Comparison of ENCODE assay signal across 22 mouse cellular contexts in genomic region chr11:79134416-79135104, GRCm38 (mm10). TPM values are rescaled to one million over a fixed set of nuclear protein-coding genes. Genes with fewer than 3 reads are reported as not detected.
DNase-seq lines count a peak whose midpoint lies in the region; ATAC-seq and TF ChIP-seq lines count a peak whose summit lies in the region.
"Had no signal": no experiment of that assay in that cellular context is flagged by ENCODE, and none has a peak within 500 bp of the region (broad histone marks: within the 10 kb centered on the region; RNA-seq: fewer than 3 reads in every experiment).

No protein-coding gene starts in this region.

- no peaks in the 10 kb centered on the region for H3K27me3 ChIP-seq in heart, embryonic 11.5 days (ENCODE audit: control insufficient read depth, insufficient read depth, low read length)
- H3K27me3 ChIP-seq in kidney, embryonic 15.5 days = no peaks in the 10 kb centered on the region
- no peaks in the 10 kb centered on the region for H3K27me3 ChIP-seq in ES-Bruce4 (ENCODE audit: control insufficient read depth, insufficient read depth, low read length, poor library complexity, severe bottlenecking)
- no peaks in the 10 kb centered on the region for H3K27me3 ChIP-seq in stomach, postnatal 0 days (ENCODE audit: control insufficient read depth, insufficient read depth, low read length)
- H3K27me3 ChIP-seq in liver, embryonic 12.5 days (replicated peaks) = no peaks in the 10 kb centered on the region
- H3K27me3 ChIP-seq: embryonic facial prominence, embryonic 15.5 days; liver, embryonic 15.5 days; midbrain, embryonic 12.5 days; neural tube, embryonic 13.5 days had no signal

- 71% methylated on average over 13 of the region's 13 CpGs for WGBS in heart, embryonic 11.5 days (ENCODE audit: insufficient replicate concordance)
- WGBS in kidney, embryonic 15.5 days = 73% methylated on average over 13 of the region's 13 CpGs
- WGBS in stomach, postnatal 0 days = 74% methylated on average over 13 of the region's 13 CpGs
- WGBS in liver, embryonic 12.5 days (ENCODE audit: insufficient replicate concordance) = 53% methylated on average over 13 of the region's 13 CpGs

- no peaks in the 10 kb centered on the region for H3K36me3 ChIP-seq in heart, embryonic 11.5 days (ENCODE audit: control insufficient read depth, insufficient read depth, low read length)
- H3K36me3 ChIP-seq in kidney, embryonic 15.5 days = no peaks in the 10 kb centered on the region
- no peaks in the 10 kb centered on the region for H3K36me3 ChIP-seq in ES-Bruce4 (ENCODE audit: control insufficient read depth, insufficient read depth, low read length, poor library complexity, severe bottlenecking)
- H3K36me3 ChIP-seq in stomach, postnatal 0 days (ENCODE audit: control insufficient read depth, insufficient read depth, low read length) = no peaks in the 10 kb centered on the region
- H3K36me3 ChIP-seq in liver, embryonic 12.5 days = no peaks in the 10 kb centered on the region
- H3K36me3 ChIP-seq: embryonic facial prominence, embryonic 15.5 days; G1E; liver, embryonic 15.5 days; midbrain, embryonic 12.5 days; neural tube, embryonic 13.5 days had no signal

- no peak for TF ChIP-seq CTCF in ES-Bruce4 (IDR thresholded peaks at IDR 0.05; ENCODE audit: low read depth, low read length)
- no peak for TF ChIP-seq CTCF in stomach, postnatal 0 days (IDR thresholded peaks at IDR 0.05; ENCODE audit: low read depth)

- no peak for TF ChIP-seq POLR2A in ES-Bruce4 (IDR thresholded peaks at IDR 0.05; ENCODE audit: insufficient read depth, low read length)

- no peak for ATAC-seq in heart, embryonic 11.5 days (replicated peaks; ENCODE audit: insufficient number of reproducible peaks, low FRiP score, low TSS enrichment)
- ATAC-seq in kidney, embryonic 15.5 days (replicated peaks; ENCODE audit: low FRiP score) = no peak
- ATAC-seq in stomach, postnatal 0 days (ENCODE audit: low FRiP score, low TSS enrichment) = peak; percentile 44; the same call in 1 of the 2 replicates
- no peak for ATAC-seq in liver, embryonic 12.5 days
- ATAC-seq: activated CD4-positive, CD25-positive, alpha-beta regulatory T cell, adult 4 months; forebrain, embryonic 16.5 days had no signal

- peak overlapping the region; percentile 6; the same call in 1 of the 2 replicates for H3K27ac ChIP-seq in heart, embryonic 11.5 days (ENCODE audit: low read depth, low read length)
- no peak overlapping the region for H3K27ac ChIP-seq in kidney, embryonic 15.5 days
- no peak overlapping the region for H3K27ac ChIP-seq in ES-Bruce4 (ENCODE audit: insufficient read depth, low read length)
- no peak overlapping the region for H3K27ac ChIP-seq in stomach, postnatal 0 days (replicated peaks)
- H3K27ac ChIP-seq in liver, embryonic 12.5 days = no peak overlapping the region
- H3K27ac ChIP-seq: hindbrain, embryonic 14.5 days; liver, embryonic 15.5 days; macrophage; midbrain, embryonic 12.5 days had no signal

- no peak overlapping the region for H3K4me2 ChIP-seq in heart, embryonic 11.5 days
- no peak overlapping the region for H3K4me2 ChIP-seq in kidney, embryonic 15.5 days
- H3K4me2 ChIP-seq in stomach, postnatal 0 days (replicated peaks; ENCODE audit: low read depth) = no peak overlapping the region
- H3K4me2 ChIP-seq in liver, embryonic 12.5 days = no peak overlapping the region
- H3K4me2 ChIP-seq: embryonic facial prominence, embryonic 15.5 days; hindbrain, embryonic 14.5 days; liver, embryonic 15.5 days; midbrain, embryonic 12.5 days; neural tube, embryonic 13.5 days had no signal

- no peaks in the 10 kb centered on the region for H3K9me3 ChIP-seq in heart, embryonic 11.5 days (replicated peaks; ENCODE audit: control insufficient read depth, low read length)
- no peaks in the 10 kb centered on the region for H3K9me3 ChIP-seq in kidney, embryonic 15.5 days (replicated peaks)
- H3K9me3 ChIP-seq in ES-Bruce4 (replicated peaks; ENCODE audit: control insufficient read depth, insufficient read depth, low read length, poor library complexity, severe bottlenecking) = no peaks in the 10 kb centered on the region
- no peaks in the 10 kb centered on the region for H3K9me3 ChIP-seq in stomach, postnatal 0 days (ENCODE audit: control insufficient read depth, low read length)
- no peaks in the 10 kb centered on the region for H3K9me3 ChIP-seq in liver, embryonic 12.5 days (replicated peaks)
- H3K9me3 ChIP-seq: embryonic facial prominence, embryonic 15.5 days; liver, embryonic 15.5 days; midbrain, embryonic 12.5 days; neural tube, embryonic 13.5 days had no signal

- no peak for TF ChIP-seq EP300 in ES-Bruce4 (IDR thresholded peaks at IDR 0.05; ENCODE audit: insufficient read depth, low read depth, low read length)
- no peak for TF ChIP-seq EP300 in stomach, postnatal 0 days (optimal IDR thresholded peaks at IDR 0.05)

- DNase-seq in heart, adult 18-20 months = no peak
- DNase-seq in kidney, postnatal 10 days = peak; percentile 33
- DNase-seq in stomach, postnatal 0 days (ENCODE audit: low spot score) = no peak
- DNase-seq: adrenal gland, postnatal 10 days; cerebellum, postnatal 10 days; heart, postnatal 10 days; kidney, adult 8-10 months; spleen, adult 18-20 months; thymus, postnatal 4 days had no signal

- peaks cover 59% of the 10 kb centered on the region for H3K4me1 ChIP-seq in heart, embryonic 11.5 days (ENCODE audit: control insufficient read depth, insufficient read depth, low read length)
- peaks cover 55% of the 10 kb centered on the region for H3K4me1 ChIP-seq in kidney, embryonic 15.5 days
- H3K4me1 ChIP-seq in ES-Bruce4 (ENCODE audit: control insufficient read depth, insufficient read depth, low read length) = peaks cover 13% of the 10 kb centered on the region
- H3K4me1 ChIP-seq in stomach, postnatal 0 days (replicated peaks; ENCODE audit: control insufficient read depth, insufficient read depth) = no peaks in the 10 kb centered on the region; the same call in 1 of the 2 replicates
- peaks cover 61% of the 10 kb centered on the region for H3K4me1 ChIP-seq in liver, embryonic 12.5 days

- no peak overlapping the region for H3K4me3 ChIP-seq in heart, embryonic 11.5 days (ENCODE audit: low read depth, low read length)
- no peak overlapping the region for H3K4me3 ChIP-seq in kidney, embryonic 15.5 days (replicated peaks)
- no peak overlapping the region for H3K4me3 ChIP-seq in ES-Bruce4 (ENCODE audit: low read depth, low read length)
- no peak overlapping the region for H3K4me3 ChIP-seq in stomach, postnatal 0 days (ENCODE audit: low read depth, low read length)
- no peak overlapping the region for H3K4me3 ChIP-seq in liver, embryonic 12.5 days
- H3K4me3 ChIP-seq: embryonic facial prominence, embryonic 15.5 days; liver, embryonic 15.5 days; midbrain, embryonic 12.5 days; neural tube, embryonic 13.5 days had no signal

- H3K9ac ChIP-seq in heart, embryonic 11.5 days (ENCODE audit: low read depth, low read length) = no peak overlapping the region
- no peak overlapping the region for H3K9ac ChIP-seq in kidney, embryonic 15.5 days
- H3K9ac ChIP-seq in ES-Bruce4 (ENCODE audit: low read depth, poor library complexity, severe bottlenecking) = 0 out of 2 replicates have a peak overlapping the region, but pooled peaks have one; percentile 13
- no peak overlapping the region for H3K9ac ChIP-seq in stomach, postnatal 0 days (ENCODE audit: low read length)
- no peak overlapping the region for H3K9ac ChIP-seq in liver, embryonic 12.5 days
- H3K9ac ChIP-seq: embryonic facial prominence, embryonic 15.5 days; hindbrain, embryonic 14.5 days; liver, embryonic 15.5 days; midbrain, embryonic 12.5 days had no signal

RNA-seq across cellular contexts. Expression of gene Ksr1, which starts 11.6 kb away (rescaled TPM):
- 4.4 and 4.6 TPM in 2 replicates for polyA plus RNA-seq in heart, embryonic 11.5 days (2014; fragmentation: Nextera tagmentation; extraction: Ambion mirVana)
- 1 to 10 TPM; 5.7 to 5.8 TPM for total RNA-seq in heart, adult 18-20 months (2021)
- 2.6 and 3.3 TPM in 2 replicates for polyA plus RNA-seq in kidney, embryonic 15.5 days (2015; fragmentation: Nextera tagmentation; extraction: Ambion mirVana)
- 7.7 and 10.1 TPM in 2 replicates for polyA plus RNA-seq in ES-Bruce4 (2011; ENCODE audit: insufficient read depth, insufficient read length, low read depth, missing spikeins)
- 0.67 and 0.94 TPM in 2 replicates for polyA plus RNA-seq in stomach, postnatal 0 days (2015; fragmentation: Nextera tagmentation; extraction: Ambion mirVana)
- 2.4 and 3.1 TPM in 2 replicates for polyA plus RNA-seq in liver, embryonic 12.5 days (2016; fragmentation: Nextera tagmentation; extraction: Ambion mirVana)
